Mouse (Mus musculus) CH12.LX (cell line): Measurements from ENCODE around the gene Efnb2. TPM values are rescaled to one million over a fixed set of nuclear protein-coding genes. Genes with fewer than 3 reads are reported as not detected.

Experiments
- DNase-seq: peaks from one replicate; pipeline ENCODE4 v3.0.0-alpha.2; 2013; ENCODE audit errors: extremely low read depth
- H3K27ac ChIP-seq: 2 replicates; pipeline ENCODE4 v1.5.1; 2012; ENCODE audit warnings: low read depth, mild to moderate bottlenecking, control low read depth, moderate library complexity; ENCODE audit not compliant: insufficient read depth
- H3K27me3 ChIP-seq: replicated peaks from 2 replicates; pipeline ENCODE3; 2012; ENCODE audit warnings: inconsistent platforms
- H3K36me3 ChIP-seq, 2 experiments: replicated peaks in 1 of 2; 2 replicates each; pipeline versions ENCODE3 to v1.6.1; 2012; ENCODE audit warnings: inconsistent platforms in 1 of 2, low read length in 1 of 2, mild to moderate bottlenecking in 1 of 2, mixed read lengths in 1 of 2, moderate library complexity in 1 of 2; ENCODE audit not compliant: control insufficient read depth in 1 of 2, insufficient read depth in 1 of 2
- H3K4me1 ChIP-seq, 2 experiments: 2 replicates each; pipeline ENCODE4 v1.6.1; 2012; ENCODE audit warnings: inconsistent platforms in 1 of 2, moderate library complexity in 1 of 2; ENCODE audit not compliant: insufficient read depth in 2 of 2, control insufficient read depth in 1 of 2
- H3K4me2 ChIP-seq: 2 replicates; pipeline ENCODE4 v1.6.1; 2012; ENCODE audit warnings: low read depth, mild to moderate bottlenecking, control low read depth; ENCODE audit not compliant: poor library complexity, insufficient read depth, severe bottlenecking
- H3K4me3 ChIP-seq, 3 experiments: fragments of 150-350 bp in 1 of 3; sonication (generic) in 1 of 3; replicated peaks in 1 of 3; 2 replicates each; pipeline versions ENCODE3 to v1.5.1; 2011 to 2012; ENCODE audit warnings: low read depth in 2 of 3, low read length in 2 of 3, mild to moderate bottlenecking in 2 of 3, moderate library complexity in 2 of 3, control low read depth in 1 of 3, improper control_type of control experiment in 1 of 3, inconsistent platforms in 1 of 3, mixed read lengths in 1 of 3; ENCODE audit not compliant: poor library complexity in 1 of 3
- H3K79me2 ChIP-seq: replicated peaks from 2 replicates; pipeline ENCODE4 v1.6.1; 2012; ENCODE audit warnings: mild to moderate bottlenecking, moderate library complexity; ENCODE audit not compliant: control insufficient read depth, poor library complexity, insufficient read depth, severe bottlenecking; ENCODE audit errors: extremely low read depth
- H3K9ac ChIP-seq: 2 replicates; pipeline ENCODE4 v1.6.1; 2012; ENCODE audit warnings: low read depth, mild to moderate bottlenecking, control low read depth, moderate library complexity; ENCODE audit not compliant: insufficient read depth
- H3K9me3 ChIP-seq: replicated peaks from 2 replicates; pipeline ENCODE3; 2012; ENCODE audit warnings: low read length, inconsistent platforms, mixed read lengths
- BHLHE40 ChIP-seq: IDR thresholded peaks from 2 replicates; pipeline ENCODE4 v1.6.1; 2011; ENCODE audit warnings: mild to moderate bottlenecking, low read depth, low read length, improper control_type of control experiment
- CHD2 ChIP-seq: IDR thresholded peaks from 2 replicates; pipeline ENCODE4 v1.6.1; 2011; ENCODE audit warnings: low read length, improper control_type of control experiment
- E2F4 ChIP-seq: IDR thresholded peaks from 2 replicates; pipeline ENCODE4 v1.6.1; 2011; ENCODE audit warnings: low read depth, low read length, improper control_type of control experiment; ENCODE audit not compliant: insufficient replicate concordance
- EP300 ChIP-seq: IDR thresholded peaks from 2 replicates; pipeline ENCODE4 v1.6.1; 2011; ENCODE audit warnings: low read length, improper control_type of control experiment
- HCFC1 ChIP-seq: IDR thresholded peaks from 2 replicates; pipeline ENCODE4 v1.6.1; 2012; ENCODE audit warnings: low read depth, mild to moderate bottlenecking, inconsistent platforms, low read length, improper control_type of control experiment
- JUN ChIP-seq: IDR thresholded peaks from 2 replicates; pipeline ENCODE4 v1.6.1; 2011; ENCODE audit warnings: low read depth, mild to moderate bottlenecking, low read length, improper control_type of control experiment, moderate library complexity; ENCODE audit not compliant: insufficient read depth
- JUND ChIP-seq: conservative IDR thresholded peaks from 2 replicates; pipeline ENCODE4 v1.6.1; 2011; ENCODE audit warnings: low read depth, low read length, improper control_type of control experiment
- KAT2A ChIP-seq: IDR thresholded peaks from 2 replicates; pipeline ENCODE4 v1.6.1; 2012; ENCODE audit warnings: low read length, improper control_type of control experiment, inconsistent platforms; ENCODE audit not compliant: insufficient replicate concordance
- MAFK ChIP-seq: IDR thresholded peaks from 2 replicates; pipeline ENCODE4 v1.6.1; 2011; ENCODE audit warnings: low read length, improper control_type of control experiment; ENCODE audit not compliant: insufficient replicate concordance
- MAX ChIP-seq: IDR thresholded peaks from 2 replicates; pipeline ENCODE4 v1.6.1; 2011; ENCODE audit warnings: low read length, improper control_type of control experiment
- MEF2A ChIP-seq: IDR thresholded peaks from 2 replicates; pipeline ENCODE4 v1.6.1; 2014; ENCODE audit warnings: low read depth, mild to moderate bottlenecking, inconsistent platforms, low read length, improper control_type of control experiment, borderline replicate concordance
- MYC ChIP-seq: IDR thresholded peaks from 2 replicates; pipeline ENCODE4 v1.6.1; 2011; ENCODE audit warnings: low read depth, mild to moderate bottlenecking, improper control_type of control experiment, low read length
- NRF1 ChIP-seq: IDR thresholded peaks from 2 replicates; pipeline ENCODE4 v1.6.1; 2014; ENCODE audit warnings: low read depth, mild to moderate bottlenecking, inconsistent platforms, low read length, improper control_type of control experiment, moderate library complexity
- PAX5 ChIP-seq: IDR thresholded peaks from 2 replicates; pipeline ENCODE4 v1.6.1; 2012; ENCODE audit warnings: low read length, inconsistent platforms, mixed read lengths
- POLR2A ChIP-seq: IDR thresholded peaks from 2 replicates; pipeline ENCODE4 v1.6.1; 2011; ENCODE audit warnings: low read depth, mild to moderate bottlenecking, improper control_type of control experiment, low read length
- POLR2AphosphoS2 ChIP-seq: IDR thresholded peaks from 2 replicates; pipeline ENCODE4 v1.6.1; 2011; ENCODE audit warnings: low read depth, low read length, improper control_type of control experiment
- RAD21 ChIP-seq: IDR thresholded peaks from 2 replicates; pipeline ENCODE4 v1.6.1; 2011; ENCODE audit warnings: low read depth, mild to moderate bottlenecking, low read length, improper control_type of control experiment, moderate library complexity
- RCOR1 ChIP-seq: conservative IDR thresholded peaks from 2 replicates; pipeline ENCODE4 v1.6.1; 2012; ENCODE audit warnings: low read depth, mild to moderate bottlenecking, inconsistent platforms, low read length, improper control_type of control experiment
- SIN3A ChIP-seq: IDR thresholded peaks from 2 replicates; pipeline ENCODE4 v1.6.1; 2012; ENCODE audit warnings: low read length, improper control_type of control experiment, inconsistent platforms
- USF1 ChIP-seq: IDR thresholded peaks from 2 replicates; pipeline ENCODE4 v1.6.1; 2014; ENCODE audit warnings: low read depth, mild to moderate bottlenecking, inconsistent platforms, low read length, improper control_type of control experiment
- USF2 ChIP-seq: conservative IDR thresholded peaks from 2 replicates; pipeline ENCODE4 v1.6.1; 2011; ENCODE audit warnings: low read depth, low read length, improper control_type of control experiment
- ZC3H11A ChIP-seq: IDR thresholded peaks from 2 replicates; pipeline ENCODE4 v1.6.1; 2012; ENCODE audit warnings: low read depth, mild to moderate bottlenecking, inconsistent platforms, low read length, improper control_type of control experiment
- ZKSCAN1 ChIP-seq: IDR thresholded peaks from 2 replicates; pipeline ENCODE4 v1.6.1; 2012; ENCODE audit warnings: low read depth, inconsistent platforms, low read length, improper control_type of control experiment, borderline replicate concordance
- dilution Hi-C: fragments of 300-500 bp; cut with MboI; formaldehyde crosslinking; loops from 2 replicates; pipeline ENCODE4 v1.14.3; 2020; ENCODE audit warnings: low sequenced_read_pairs; ENCODE audit not compliant: extremely low pct_unique_long_range_greater_than_20kb, extremely low pct_ligation_motif_present
- in situ Hi-C: fragments of 300-500 bp; cut with MboI; formaldehyde crosslinking; loops from 3 replicates; pipeline ENCODE4 v1.14.3; 2019; ENCODE audit warnings: low sequenced_read_pairs, low pct_ligation_motif_present, low pct_unique_long_range_greater_than_20kb, mixed read lengths
- polyA plus RNA-seq: library from polyadenylated mRNA; unstranded; fragments of >175 nt; gene quantifications from 2 replicates; pipeline ENCODE4 v1.2.1, GENCODE M21; 2012; ENCODE audit warnings: low read depth; ENCODE audit not compliant: insufficient read length
- total RNA-seq, 2 experiments: library from RNA; depleted of rRNA; stranded (reverse); fragments of 300-350 nt in 1 of 2; fragments of >200 nt in 1 of 2; gene quantifications; 2 replicates each; pipeline ENCODE4 v1.2.3; 2012 to 2014

The Efnb2 gene
- total and polyA plus RNA-seq, 3 experiments: 0.06 to 0.25 TPM; not detected in 1

DNA sequence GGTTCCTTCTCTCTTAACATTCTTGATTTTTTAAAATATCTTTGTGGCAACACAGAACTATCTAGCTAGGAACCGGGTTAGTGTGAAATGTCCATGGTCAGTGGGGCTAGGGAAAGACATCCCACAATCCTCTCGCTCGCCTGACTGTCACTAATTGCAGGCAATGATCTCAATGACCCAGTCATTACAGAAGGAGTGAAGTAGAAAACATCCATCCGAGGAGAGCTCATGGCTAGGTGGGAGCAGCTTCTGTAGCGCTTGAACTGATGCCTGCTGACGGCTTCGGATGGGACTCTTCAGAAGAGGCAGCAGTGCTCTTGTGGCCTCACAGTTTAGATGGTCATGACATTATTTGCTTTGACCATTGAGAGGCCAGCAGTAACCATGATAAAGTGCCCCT is 29.6 kb downstream of the Efnb2 start:
- H3K9ac ChIP-seq: no peak overlapping the region
- TF ChIP-seq JUND (no peak), RAD21 (no peak), MAX (no peak), HCFC1 (no peak), POLR2A (no peak), POLR2AphosphoS2 (no peak), BHLHE40 (no peak), JUN (no peak), USF2 (no peak), MAFK (no peak), NRF1 (no peak)
- in situ Hi-C loops (no loop called here), dilution Hi-C loops (no loop called here)
- H3K4me3 ChIP-seq: no peak overlapping the region
- peaks cover 45% of the 10 kb centered on the region for H3K9me3 ChIP-seq
- H3K79me2 ChIP-seq: no peaks in the 10 kb centered on the region
- H3K36me3 ChIP-seq: no peaks in the 10 kb centered on the region
- H3K27me3 ChIP-seq: no peaks in the 10 kb centered on the region
- H3K4me2 ChIP-seq: no peak overlapping the region
- no peak for DNase-seq
- H3K27ac ChIP-seq: no peak overlapping the region
- H3K4me1 ChIP-seq: no peaks in the 10 kb centered on the region

DNA sequence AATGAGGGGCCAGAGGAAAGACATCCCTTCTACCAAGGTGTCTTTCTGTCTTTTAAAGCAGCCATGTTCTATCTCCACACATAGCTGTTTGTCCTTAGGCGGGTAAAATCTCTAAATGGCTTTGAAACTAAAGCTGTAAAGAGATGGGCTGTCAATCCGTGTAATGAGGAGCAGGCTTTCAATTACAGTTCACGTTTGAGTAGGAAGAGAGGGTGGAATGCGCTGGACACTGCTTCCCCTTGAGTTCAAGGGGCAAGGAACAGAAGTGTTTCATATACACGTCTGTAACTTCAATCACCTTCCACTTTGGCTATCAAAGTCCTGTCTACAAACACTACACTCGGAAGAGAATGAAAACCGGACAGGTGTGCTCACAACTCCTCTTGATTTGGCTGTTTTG is 37.0 kb downstream of the Efnb2 start:
- no peaks in the 10 kb centered on the region for H3K79me2 ChIP-seq
- no peak for TF ChIP-seq CHD2
- TF ChIP-seq JUND: no peak
- TF ChIP-seq USF1: no peak
- no peak for TF ChIP-seq MEF2A
- no peak for TF ChIP-seq EP300
- TF ChIP-seq MYC: no peak
- no peak for TF ChIP-seq RCOR1
- TF ChIP-seq BHLHE40: no peak
- no peak for TF ChIP-seq RAD21
- TF ChIP-seq USF2: no peak
- no peak for TF ChIP-seq E2F4
- TF ChIP-seq PAX5: no peak
- no peak for TF ChIP-seq ZKSCAN1
- TF ChIP-seq ZC3H11A: no peak
- no peak for TF ChIP-seq KAT2A
- no peak for TF ChIP-seq SIN3A
- dilution Hi-C loops (no loop called here), in situ Hi-C loops (no loop called here)
- no peaks in the 10 kb centered on the region for H3K27me3 ChIP-seq
- no peak overlapping the region for H3K4me2 ChIP-seq
- no peak overlapping the region for H3K27ac ChIP-seq
- DNase-seq: no peak
- H3K4me1 ChIP-seq: no peaks in the 10 kb centered on the region
- no peaks in the 10 kb centered on the region for H3K36me3 ChIP-seq
- H3K4me3 ChIP-seq: no peak overlapping the region
- peaks cover 63% of the 10 kb centered on the region for H3K9me3 ChIP-seq
- H3K9ac ChIP-seq: no peak overlapping the region
